Mouse (Mus musculus) olfactory bulb, adult 2 months (tissue): ENCODE results near the gene Gm14496.

Experiments used
- CTCF ChIP-seq: fragments of 200-500 bp; IDR thresholded peaks from 2 replicates; pipeline ENCODE4 v1.5.1; 2012; ENCODE audit warnings: low read depth, mild to moderate bottlenecking, low read length, moderate library complexity; ENCODE audit not compliant: insufficient read depth
- POLR2A ChIP-seq: fragments of 200-500 bp; IDR thresholded peaks from 2 replicates; pipeline ENCODE4 v1.6.1; 2012; ENCODE audit warnings: mild to moderate bottlenecking, low read depth, low read length, moderate library complexity; ENCODE audit not compliant: insufficient read depth

- no peak for TF ChIP-seq POLR2A
- TF ChIP-seq CTCF = no peak
Measured at GRCm38 (mm10) chr2:181968395-181968794, 22.5 kb upstream of the Gm14496 start.
